Mouse (Mus musculus): ENCODE results near the gene 9430097D07Rik.

GRCm38 (mm10) chr2:32536086-32536633 lies 39.3 kb downstream of the 9430097D07Rik start:
- 0 out of 2 replicates have a peak, but pooled peaks have one; percentile 23 for TF ChIP-seq POLR2A (IDR thresholded peaks at IDR 0.05; ENCODE audit: insufficient read depth, low read depth, low read length)
- TF ChIP-seq CTCF (IDR thresholded peaks at IDR 0.05; ENCODE audit: insufficient read depth, low read depth, low read length), result no peak

All from olfactory bulb, adult 2 months (tissue).